Comparison of ENCODE assay signal across 16 mouse cellular contexts in genomic region chr6:67610402-67610801, GRCm38 (mm10).
DNase-seq lines count a peak whose midpoint lies in the region.
"Had no signal": no experiment of that assay in that cellular context is flagged by ENCODE, and none has a peak within 500 bp of the region (broad histone marks: within the 10 kb centered on the region; RNA-seq: fewer than 3 reads in every experiment).

No protein-coding gene starts in this region.

- intact Hi-C loops in left cerebral cortex, postnatal 10 days (cut with DNase I): no loop called here

- peak; percentile 5 for DNase-seq in embryo, embryonic 10 days (ENCODE audit: low spot score)
- DNase-seq in embryo, embryonic 9.5 days (ENCODE audit: extremely low spot score): no peak
- peak; percentile 12 to 18 for DNase-seq in layer of hippocampus, adult 18-20 months (ENCODE audit: low spot score in 2 of 2)
- no peak for DNase-seq in layer of hippocampus, adult 9-10 months (ENCODE audit: low spot score)
- peak; percentile 1 for DNase-seq in embryo, embryonic 10.5 days (ENCODE audit: low spot score)
- DNase-seq in layer of hippocampus, postnatal 14 days (ENCODE audit: low spot score in 2 of 2): peak; percentile 1 to 4
- no peak for DNase-seq in left cerebral cortex, postnatal 10 days (ENCODE audit: extremely low spot score in 1 of 2, low spot score in 2 of 2)
- no peak for DNase-seq in testis, postnatal 10 days (ENCODE audit: low spot score)
- DNase-seq: adrenal gland, postnatal 10 days; cerebellum, adult 8-10 months; gastrocnemius, adult 2 months; heart, postnatal 4 days; kidney, adult 8-10 months; kidney, postnatal 36 days; lung, postnatal 10 days; thymus, adult 2 months had no signal

Comparison
In these comparisons a context has a peak if more than half of its experiments do, and no peak if none do; other contexts are left out.
1. DNase-seq: peak in embryo, embryonic 10 days (single experiment), layer of hippocampus, adult 18-20 months (2 of 2), embryo, embryonic 10.5 days (single experiment) and layer of hippocampus, postnatal 14 days (2 of 2); none in embryo, embryonic 9.5 days (single experiment), layer of hippocampus, adult 9-10 months (single experiment), left cerebral cortex, postnatal 10 days (0 of 2) and testis, postnatal 10 days (single experiment).